Mouse (Mus musculus) regulatory T cell (primary cell): ENCODE data around the gene Rangrf.
"Not testable (repeated sequence)": the region's sequence is repeated elsewhere in the genome, so short reads cannot be mapped to it uniquely, and the experiment has no call there.

Experiments used
- in situ Hi-C: fragments of 300-600 bp; cut with MboI, MseI; formaldehyde crosslinking; loops from one replicate; pipeline ENCODE4 v1.15.1; 2025; ENCODE audit warnings: high pct_unique_total_duplicates

Gene Rangrf

DNA sequence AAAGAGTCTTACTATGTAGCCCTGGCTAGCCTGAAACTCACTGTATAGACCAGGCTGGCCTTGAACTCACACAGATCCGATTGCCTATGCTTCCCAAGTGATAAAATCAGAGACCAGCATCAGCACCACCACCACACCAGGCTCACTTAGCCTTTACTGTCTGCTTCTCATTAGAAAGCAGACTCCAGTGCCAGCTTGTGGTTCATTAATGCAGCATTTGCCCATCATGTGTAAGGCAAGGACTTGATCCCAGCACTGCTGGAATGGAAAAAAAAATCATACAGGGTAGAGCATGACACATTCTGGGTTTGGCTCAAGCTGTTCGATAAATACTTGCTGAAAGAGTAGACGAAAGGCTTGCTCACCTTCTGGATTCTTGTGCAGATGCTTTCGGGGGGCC, 29.0 kb downstream of the Rangrf start:
- in situ Hi-C loops: loop anchor here (5.0 kb wide), 1 partner anchor 34 kb away; no protein-coding TSS in a partner anchor

GRCm38 (mm10) chr11:68945245-68945644, 29.7 kb downstream of the Rangrf start:
- in situ Hi-C loops: loop anchor here (5.0 kb wide), 1 partner anchor 33 kb away; no protein-coding TSS in a partner anchor

- in situ Hi-C loops: no loop called here
Measured at GRCm38 (mm10) chr11:68942731-68943130, 32.3 kb downstream of the Rangrf start.

DNA sequence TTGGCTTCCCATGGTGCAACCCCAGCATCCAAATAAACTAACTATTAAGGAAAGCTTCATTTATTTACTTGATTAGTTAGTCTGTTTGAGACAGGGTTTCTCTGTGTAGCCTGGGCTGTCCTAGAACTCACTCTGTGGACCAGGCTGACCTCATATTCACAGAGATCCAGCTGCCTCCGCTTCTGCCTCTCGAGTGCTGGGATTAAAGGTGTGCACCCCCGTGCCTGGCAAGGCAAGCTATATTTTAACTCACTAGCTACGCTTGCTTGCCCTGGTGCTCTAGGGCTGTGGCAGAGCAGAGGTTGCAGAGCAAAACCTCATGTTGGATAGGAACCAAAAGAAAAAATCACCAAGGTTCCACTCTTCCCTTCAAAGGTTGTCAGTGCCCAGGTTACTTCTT, 34.5 kb downstream of the Rangrf start:
- in situ Hi-C loops: no loop called here

GRCm38 (mm10) chr11:68939451-68940304, 35.3 kb downstream of the Rangrf start:
- in situ Hi-C loops: no loop called here

GRCm38 (mm10) chr11:68936951-68937350, 38.0 kb downstream of the Rangrf start:
- in situ Hi-C loops: not testable (repeated sequence)

- in situ Hi-C loops: no loop called here
Measured at GRCm38 (mm10) chr11:68933885-68934507, 41.0 kb downstream of the Rangrf start.

- in situ Hi-C loops: no loop called here
Measured at GRCm38 (mm10) chr11:68929947-68930346, 45.0 kb downstream of the Rangrf start.

GRCm38 (mm10) chr11:68926981-68927380, 48.0 kb downstream of the Rangrf start, which contains the start of gene Odf4:
Gene Odf4 (minus strand): TSS chr11:68927081.
- in situ Hi-C loops: no loop called here

DNA sequence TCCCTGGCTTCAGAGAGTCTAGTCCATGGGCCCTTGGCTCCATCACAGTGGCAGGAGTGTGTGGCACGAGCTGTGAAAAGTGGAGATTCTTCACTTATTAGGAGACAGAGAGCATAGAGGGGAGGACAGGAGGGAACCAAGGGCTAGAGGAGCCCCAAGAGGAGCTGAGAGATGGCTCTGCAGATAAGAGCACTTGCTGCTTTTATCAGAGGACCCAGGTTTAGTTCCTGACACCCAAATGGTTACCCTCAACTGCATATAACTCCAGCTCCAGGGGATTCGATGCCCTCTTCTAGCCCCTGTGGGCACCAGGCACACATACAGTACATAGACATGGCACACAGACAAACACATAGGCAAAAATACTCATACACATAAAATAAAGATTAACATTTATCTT, 50.2 kb downstream of the Rangrf start:
- in situ Hi-C loops: no loop called here

- in situ Hi-C loops: no loop called here
Measured at GRCm38 (mm10) chr11:68923191-68923590, 51.8 kb downstream of the Rangrf start.
